Mouse (Mus musculus) embryonic facial prominence, embryonic 14.5 days (tissue): Measurements from ENCODE around the gene Ppp1r15b. TPM values are rescaled to one million over a fixed set of nuclear protein-coding genes. Genes with fewer than 3 reads are reported as not detected.

Experiments used
- ATAC-seq: fragments of 200-750 bp; cut with Nextera tagmentation; 2 replicates; pipeline ENCODE4 v1.8.0; 2017; ENCODE audit warnings: low read depth, moderate number of reproducible peaks, moderate TSS enrichment
- DNase-seq: peaks from one replicate; pipeline ENCODE4 v3.0.0-alpha.2; 2015; ENCODE audit warnings: low spot score
- H3K27ac ChIP-seq: fragments of 300-500 bp; sonication (generic); replicated peaks from 2 replicates; pipeline ENCODE4 v1.5.1; 2014; ENCODE audit warnings: low read depth, mild to moderate bottlenecking, low read length, moderate library complexity
- H3K27me3 ChIP-seq: fragments of 300-500 bp; sonication (generic); replicated peaks from 2 replicates; pipeline ENCODE4 v1.6.1; 2014; ENCODE audit warnings: low read length; ENCODE audit not compliant: control insufficient read depth, insufficient read depth
- H3K36me3 ChIP-seq: fragments of 300-500 bp; sonication (generic); 2 replicates; pipeline ENCODE4 v1.6.1; 2014; ENCODE audit warnings: low read length, mixed read lengths; ENCODE audit not compliant: control insufficient read depth, insufficient read depth
- H3K4me1 ChIP-seq: fragments of 300-500 bp; sonication (generic); 2 replicates; pipeline ENCODE4 v1.6.1; 2014; ENCODE audit warnings: antibody characterized with exemption, low read length; ENCODE audit not compliant: control insufficient read depth, insufficient read depth
- H3K4me2 ChIP-seq: fragments of 300-500 bp; sonication (generic); 2 replicates; pipeline ENCODE4 v1.6.1; 2014; ENCODE audit warnings: low read depth, mild to moderate bottlenecking, low read length, moderate library complexity, mixed read lengths
- H3K4me3 ChIP-seq: fragments of 300-500 bp; sonication (generic); 2 replicates; pipeline ENCODE4 v1.5.1; 2014; ENCODE audit warnings: low read depth, mild to moderate bottlenecking, low read length
- H3K9ac ChIP-seq: fragments of 300-500 bp; sonication (generic); 2 replicates; pipeline ENCODE4 v1.6.1; 2014; ENCODE audit warnings: low read depth, mild to moderate bottlenecking, low read length, moderate library complexity, mixed read lengths
- H3K9me3 ChIP-seq: fragments of 300-500 bp; sonication (generic); 2 replicates; pipeline ENCODE4 v1.6.1; 2016; ENCODE audit warnings: low read length; ENCODE audit not compliant: control insufficient read depth
- WGBS: fragments of 180-500 bp; shearing (Covaris S2); extraction: QIAGEN DNeasy Blood & Tissue Kit; methylation state at CpG from one replicate; pipeline ENCODE4 v1.1.7; 2014; 5-methylcytosine and 5-hydroxymethylcytosine counted together
- polyA plus RNA-seq: library from polyadenylated mRNA; unstranded; fragments of >200 nt; fragmentation: Nextera tagmentation; extraction: Ambion mirVana; gene quantifications from 2 replicates; pipeline ENCODE4 v1.2.1, GENCODE M21; 2014

Ppp1r15b gene
- polyA plus RNA-seq, 1 experiment from 2014 or later, result 42.0 TPM

GRCm38 (mm10) chr1:133138401-133138800, 7.5 kb downstream of the Ppp1r15b start:
- ATAC-seq (no peak), DNase-seq (no peak)
- 95% methylated on average over 1 of the region's 1 CpGs for WGBS
- Histone ChIP-seq H3K9ac (no peak overlapping the region), H3K4me2 (no peak overlapping the region), H3K4me1 (peaks cover 25% of the 10 kb centered on the region), H3K9me3 (no peaks in the 10 kb centered on the region), H3K36me3 (peaks cover 74% of the 10 kb centered on the region), H3K27ac (no peak overlapping the region), H3K4me3 (no peak overlapping the region), H3K27me3 (no peaks in the 10 kb centered on the region)

GRCm38 (mm10) chr1:133146014-133147009, 15.4 kb downstream of the Ppp1r15b start:
- DNase-seq (peak; percentile 72), ATAC-seq (peak; percentile 64; the same call in 1 of the 2 replicates)
- Histone ChIP-seq H3K4me2 (no peak overlapping the region), H3K27me3 (no peaks in the 10 kb centered on the region), H3K9me3 (peaks cover 7% of the 10 kb centered on the region; the same call in 1 of the 2 replicates), H3K4me1 (no peaks in the 10 kb centered on the region), H3K9ac (no peak overlapping the region), H3K27ac (no peak overlapping the region), H3K36me3 (peaks cover 3% of the 10 kb centered on the region; the same call in 1 of the 2 replicates), H3K4me3 (no peak overlapping the region)
- WGBS, result 60% methylated on average over 22 of the region's 22 CpGs

- no peak overlapping the region for H3K4me3 ChIP-seq
- 66% methylated on average over 5 of the region's 5 CpGs for WGBS
- no peaks in the 10 kb centered on the region for H3K4me1 ChIP-seq
- H3K36me3 ChIP-seq, result no peaks in the 10 kb centered on the region
- peaks cover 7% of the 10 kb centered on the region; the same call in 1 of the 2 replicates for H3K9me3 ChIP-seq
- ATAC-seq, result peak; percentile 30; the same call in 1 of the 2 replicates
- H3K9ac ChIP-seq, result no peak overlapping the region
- no peak overlapping the region for H3K27ac ChIP-seq
- no peak overlapping the region for H3K4me2 ChIP-seq
- no peaks in the 10 kb centered on the region for H3K27me3 ChIP-seq
- no peak for DNase-seq
Observed at GRCm38 (mm10) chr1:133147324-133147723, 16.4 kb downstream of the Ppp1r15b start.

- Histone ChIP-seq H3K9me3 (peaks cover 7% of the 10 kb centered on the region; the same call in 1 of the 2 replicates), H3K4me2 (no peak overlapping the region), H3K9ac (no peak overlapping the region), H3K4me1 (no peaks in the 10 kb centered on the region), H3K4me3 (no peak overlapping the region), H3K27me3 (no peaks in the 10 kb centered on the region), H3K36me3 (no peaks in the 10 kb centered on the region), H3K27ac (no peak overlapping the region)
- WGBS, result 93% methylated on average over 8 of the region's 8 CpGs
- DNase-seq (no peak), ATAC-seq (no peak)
Observed at GRCm38 (mm10) chr1:133148122-133148521, 17.2 kb downstream of the Ppp1r15b start.

- no peak overlapping the region for H3K9ac ChIP-seq
- 97% methylated on average over 2 of the region's 2 CpGs for WGBS
- H3K4me3 ChIP-seq, result no peak overlapping the region
- peaks cover 7% of the 10 kb centered on the region; the same call in 1 of the 2 replicates for H3K9me3 ChIP-seq
- H3K4me1 ChIP-seq, result no peaks in the 10 kb centered on the region
- no peak for DNase-seq
- no peak overlapping the region for H3K4me2 ChIP-seq
- no peak for ATAC-seq
- H3K36me3 ChIP-seq, result no peaks in the 10 kb centered on the region
- H3K27ac ChIP-seq, result no peak overlapping the region
- H3K27me3 ChIP-seq, result no peaks in the 10 kb centered on the region
Observed at GRCm38 (mm10) chr1:133150556-133150955, 19.6 kb downstream of the Ppp1r15b start.

- WGBS, result 94% methylated on average over 3 of the region's 3 CpGs
- ATAC-seq (no peak), DNase-seq (no peak)
- H3K9me3 ChIP-seq, result peaks cover 7% of the 10 kb centered on the region; the same call in 1 of the 2 replicates
- H3K9ac ChIP-seq, result no peak overlapping the region
- no peaks in the 10 kb centered on the region for H3K4me1 ChIP-seq
- no peak overlapping the region for H3K27ac ChIP-seq
- H3K4me3 ChIP-seq, result no peak overlapping the region
- H3K4me2 ChIP-seq, result no peak overlapping the region
- no peaks in the 10 kb centered on the region for H3K36me3 ChIP-seq
- H3K27me3 ChIP-seq, result no peaks in the 10 kb centered on the region
Observed at GRCm38 (mm10) chr1:133152213-133152612, 21.3 kb downstream of the Ppp1r15b start.

- no peak for ATAC-seq
- Histone ChIP-seq H3K4me2 (no peak overlapping the region), H3K27ac (no peak overlapping the region), H3K36me3 (no peaks in the 10 kb centered on the region), H3K27me3 (no peaks in the 10 kb centered on the region), H3K9me3 (no peaks in the 10 kb centered on the region), H3K4me1 (peaks cover 6% of the 10 kb centered on the region), H3K9ac (no peak overlapping the region), H3K4me3 (no peak overlapping the region)
- no peak for DNase-seq
- 84% methylated on average over 6 of the region's 6 CpGs for WGBS
Observed at GRCm38 (mm10) chr1:133155270-133155669, 24.3 kb downstream of the Ppp1r15b start.

GRCm38 (mm10) chr1:133159128-133159564, 28.2 kb downstream of the Ppp1r15b start:
- 21% methylated on average over 7 of the region's 7 CpGs for WGBS
- no peak overlapping the region for H3K4me3 ChIP-seq

More at GRCm38 (mm10) chr1:133159128-133159564, 28.2 kb downstream of the Ppp1r15b start:
- ATAC-seq (peak; percentile 64; the same call in 1 of the 2 replicates), DNase-seq (peak; percentile 75)
- H3K4me1 ChIP-seq, result peaks cover 6% of the 10 kb centered on the region
- no peaks in the 10 kb centered on the region for H3K36me3 ChIP-seq
- H3K27ac ChIP-seq, result peak overlapping the region; percentile 4; the same call in 1 of the 2 replicates
- H3K9ac ChIP-seq, result no peak overlapping the region
- H3K9me3 ChIP-seq, result no peaks in the 10 kb centered on the region
- H3K4me2 ChIP-seq, result peak overlapping the region; percentile 16
- H3K27me3 ChIP-seq, result peaks cover 34% of the 10 kb centered on the region
